Mouse (Mus musculus) layer of hippocampus, postnatal 14 days (tissue): ENCODE results near the gene Foxn4. TPM values are rescaled to one million over a fixed set of nuclear protein-coding genes. Genes with fewer than 3 reads are reported as not detected.

ENCODE experiments used
- total RNA-seq, 2 experiments: library from RNA; stranded (reverse); gene quantifications; 2 replicates each; pipeline ENCODE4 v1.2.3; 2021

The Foxn4 gene
- total RNA-seq, 2 experiments from 2014 or later, result 0.12 TPM; not detected in 1

Other genes with a start within 250 kb of the Foxn4 start
- 10 to 100 TPM; 31.3 to 34.7 TPM for gene Usp30, start 208.3 kb downstream of the Foxn4 start, total RNA-seq
- 100 to 1,000 TPM; 169 to 176 TPM for gene Svop, start 182.2 kb downstream of the Foxn4 start, total RNA-seq
- gene Alkbh2, start 145.6 kb downstream of the Foxn4 start, total RNA-seq, result 1 to 10 TPM; 3.5 to 5.6 TPM
- 1 to 10 TPM; 4.1 to 4.2 TPM for gene Ung, start 143.4 kb downstream of the Foxn4 start, total RNA-seq
- gene Acacb, start 127.3 kb downstream of the Foxn4 start, total RNA-seq, result 1 to 10 TPM; 6.5 to 7.1 TPM
- gene Myo1h, start 15.4 kb upstream of the Foxn4 start, total RNA-seq, result under 1 TPM; 0.74 to 0.98 TPM
- gene Kctd10, start 106.7 kb upstream of the Foxn4 start, total RNA-seq, result 10 to 100 TPM; 37.6 to 41.4 TPM
- gene Ube3b, start 106.8 kb upstream of the Foxn4 start, total RNA-seq, result 10 to 100 TPM; 72.6 to 85.0 TPM
- 10 to 100 TPM; 19.6 to 21.9 TPM for gene Mmab, start 170.3 kb upstream of the Foxn4 start, total RNA-seq
- gene Mvk, start 170.5 kb upstream of the Foxn4 start, total RNA-seq, result 10 to 100 TPM; 40.5 to 48.2 TPM